Mouse (Mus musculus): ENCODE measurements around the gene She. TPM values are rescaled to one million over a fixed set of nuclear protein-coding genes. Genes with fewer than 3 reads are reported as not detected.

She gene
- polyA plus RNA-seq, 1 experiment from 2014 or later: 4.2 TPM

DNA sequence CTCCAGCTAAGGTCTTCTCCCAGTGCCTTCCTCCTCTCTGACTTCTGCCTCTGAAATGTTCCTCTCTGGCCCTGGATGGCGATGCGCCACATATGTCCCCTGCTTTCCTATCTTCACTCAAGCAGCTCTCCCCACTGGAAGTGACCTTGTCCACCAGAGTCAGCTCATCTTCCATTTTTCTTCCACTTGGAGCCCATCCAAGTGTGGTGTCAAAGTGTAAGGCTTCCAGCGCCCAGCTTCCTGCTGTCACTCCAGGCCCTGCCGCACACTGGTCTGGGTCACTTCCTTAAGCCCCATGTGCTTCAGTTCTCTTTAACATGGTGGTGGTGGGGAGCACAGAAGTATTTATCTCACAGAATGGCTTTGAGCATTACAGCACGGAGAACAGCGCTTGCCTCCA is 16.4 kb downstream of the She start:
- no peak overlapping the region for H3K4me3 ChIP-seq (ENCODE audit: low read depth, low read length)
- no peaks in the 10 kb centered on the region for H3K4me1 ChIP-seq (replicated peaks; ENCODE audit: control insufficient read depth, insufficient read depth, low read length)
- H3K9ac ChIP-seq (ENCODE audit: low read length): no peak overlapping the region
- DNase-seq (ENCODE audit: low spot score) (no peak), ATAC-seq (replicated peaks; ENCODE audit: low FRiP score, low TSS enrichment, low read depth) (no peak)
- H3K27me3 ChIP-seq (replicated peaks; ENCODE audit: control insufficient read depth, insufficient read depth, low read length): no peaks in the 10 kb centered on the region
- 70% methylated on average over 6 of the region's 6 CpGs for WGBS
- H3K36me3 ChIP-seq (ENCODE audit: control insufficient read depth, insufficient read depth, low read length): no peaks in the 10 kb centered on the region
- H3K9me3 ChIP-seq (ENCODE audit: control insufficient read depth, low read length): no peaks in the 10 kb centered on the region
- H3K27ac ChIP-seq (ENCODE audit: low read depth): 0 out of 2 replicates have a peak overlapping the region, but pooled peaks have one; percentile 18
- no peak overlapping the region for H3K4me2 ChIP-seq (ENCODE audit: low read length)

DNA sequence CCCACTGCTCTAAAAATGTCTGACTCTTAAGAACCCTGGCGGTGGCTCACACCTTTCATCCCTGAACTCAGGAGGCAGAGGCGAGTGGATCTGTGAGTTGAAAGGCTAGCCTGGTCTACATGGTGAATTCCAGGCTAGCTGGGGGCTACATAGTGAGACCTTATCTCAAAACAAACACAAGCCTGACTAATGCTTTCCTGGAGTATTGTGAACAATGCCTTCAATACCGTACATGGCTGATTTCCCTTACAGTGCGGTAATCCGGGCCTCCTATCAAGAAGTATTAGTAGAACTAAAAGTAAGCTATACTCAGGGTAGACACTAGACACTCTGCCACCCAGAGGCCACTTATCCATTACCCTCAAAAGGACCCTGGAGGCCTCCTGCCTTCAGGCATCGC is 16.9 kb downstream of the She start:
- Histone ChIP-seq H3K9me3 (ENCODE audit: control insufficient read depth, low read length) (no peaks in the 10 kb centered on the region), H3K27ac (ENCODE audit: low read depth) (0 out of 2 replicates have a peak overlapping the region, but pooled peaks have one; percentile 18), H3K9ac (ENCODE audit: low read length) (no peak overlapping the region), H3K36me3 (ENCODE audit: control insufficient read depth, insufficient read depth, low read length) (no peaks in the 10 kb centered on the region), H3K4me1 (replicated peaks; ENCODE audit: control insufficient read depth, insufficient read depth, low read length) (no peaks in the 10 kb centered on the region), H3K27me3 (replicated peaks; ENCODE audit: control insufficient read depth, insufficient read depth, low read length) (no peaks in the 10 kb centered on the region), H3K4me2 (ENCODE audit: low read length) (no peak overlapping the region), H3K4me3 (ENCODE audit: low read depth, low read length) (no peak overlapping the region)
- DNase-seq (ENCODE audit: low spot score) (no peak), ATAC-seq (replicated peaks; ENCODE audit: low FRiP score, low TSS enrichment, low read depth) (no peak)
- WGBS: 86% methylated on average over 6 of the region's 6 CpGs

DNA sequence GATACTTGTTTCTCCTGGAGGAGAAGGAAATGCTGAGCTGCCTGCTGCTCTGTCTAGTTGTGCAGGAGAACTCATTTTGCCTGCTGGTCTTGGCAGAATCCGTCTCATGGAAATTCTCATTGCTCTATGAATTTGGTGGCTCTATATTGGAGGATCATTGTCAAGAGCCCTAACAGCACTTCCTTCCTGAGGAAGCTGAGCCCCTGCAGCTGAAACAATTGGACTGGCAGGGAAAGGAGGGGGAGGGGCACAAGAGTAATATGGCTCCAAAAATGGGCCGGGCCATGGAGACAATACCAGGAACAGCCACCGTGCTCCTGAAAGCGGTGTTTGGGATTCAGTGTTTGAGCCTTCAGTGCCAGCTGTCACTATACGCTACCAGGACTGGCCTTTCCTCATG is 22.6 kb downstream of the She start:
- WGBS: 75% methylated on average over 5 of the region's 5 CpGs
- H3K4me2 ChIP-seq (ENCODE audit: low read length): no peak overlapping the region
- DNase-seq (ENCODE audit: low spot score): no peak
- no peak overlapping the region for H3K4me3 ChIP-seq (ENCODE audit: low read depth, low read length)
- no peak overlapping the region for H3K9ac ChIP-seq (ENCODE audit: low read length)
- no peaks in the 10 kb centered on the region for H3K36me3 ChIP-seq (ENCODE audit: control insufficient read depth, insufficient read depth, low read length)
- H3K4me1 ChIP-seq (replicated peaks; ENCODE audit: control insufficient read depth, insufficient read depth, low read length): no peaks in the 10 kb centered on the region
- no peaks in the 10 kb centered on the region for H3K27me3 ChIP-seq (replicated peaks; ENCODE audit: control insufficient read depth, insufficient read depth, low read length)
- no peak overlapping the region for H3K27ac ChIP-seq (ENCODE audit: low read depth)
- no peak for ATAC-seq (replicated peaks; ENCODE audit: low FRiP score, low TSS enrichment, low read depth)
- H3K9me3 ChIP-seq (ENCODE audit: control insufficient read depth, low read length): peaks cover 5% of the 10 kb centered on the region; the same call in 1 of the 2 replicates

DNA sequence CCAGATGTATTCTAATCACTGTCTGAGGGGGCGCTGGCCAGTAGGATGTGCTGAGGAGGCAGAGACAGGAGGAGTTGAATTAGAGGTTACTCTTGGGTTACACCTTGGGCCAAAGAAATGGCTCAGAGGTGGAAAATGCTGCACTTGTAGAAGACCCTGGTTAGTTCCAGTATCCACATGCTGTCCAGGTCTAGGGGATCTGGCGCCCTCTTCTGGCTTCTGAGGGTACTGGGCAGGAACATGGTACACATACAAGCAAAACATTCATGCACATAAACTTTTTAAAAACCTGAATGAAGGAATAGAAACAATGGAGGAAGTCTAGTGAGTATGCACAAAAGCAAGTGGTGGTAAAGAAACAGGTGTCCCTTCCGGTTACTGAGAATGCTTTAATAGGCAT is 26.2 kb downstream of the She start:
- Histone ChIP-seq H3K4me3 (ENCODE audit: low read depth, low read length) (no peak overlapping the region), H3K27me3 (replicated peaks; ENCODE audit: control insufficient read depth, insufficient read depth, low read length) (no peaks in the 10 kb centered on the region), H3K27ac (ENCODE audit: low read depth) (no peak overlapping the region), H3K36me3 (ENCODE audit: control insufficient read depth, insufficient read depth, low read length) (no peaks in the 10 kb centered on the region), H3K4me2 (ENCODE audit: low read length) (no peak overlapping the region), H3K9ac (ENCODE audit: low read length) (no peak overlapping the region), H3K9me3 (ENCODE audit: control insufficient read depth, low read length) (peaks cover 5% of the 10 kb centered on the region; the same call in 1 of the 2 replicates), H3K4me1 (replicated peaks; ENCODE audit: control insufficient read depth, insufficient read depth, low read length) (0 out of 2 replicates have a peak, but pooled peaks cover 5% of the 10 kb centered on the region)
- WGBS: 90% methylated on average over 3 of the region's 3 CpGs
- DNase-seq (ENCODE audit: low spot score) (no peak), ATAC-seq (replicated peaks; ENCODE audit: low FRiP score, low TSS enrichment, low read depth) (no peak)

DNA sequence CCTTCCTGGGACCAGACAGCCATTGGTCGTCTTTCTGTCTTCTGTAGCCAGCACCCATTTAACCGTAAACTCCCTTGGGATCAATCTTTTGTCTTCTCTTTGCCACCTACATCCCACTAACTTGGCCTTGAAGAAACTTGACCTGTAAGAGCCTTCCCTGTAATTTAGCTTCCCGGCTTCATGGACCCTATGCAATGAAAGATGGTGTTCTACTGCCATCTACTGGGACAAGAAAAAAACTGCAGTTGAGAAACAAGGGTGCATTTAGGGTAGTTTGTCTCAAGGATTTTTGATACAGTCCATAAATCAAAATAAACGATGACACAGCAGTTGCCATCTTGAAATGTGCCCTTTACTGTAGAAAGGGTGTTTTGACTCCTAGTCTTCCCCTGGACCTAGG is 27.0 kb downstream of the She start:
- DNase-seq (ENCODE audit: low spot score): peak; percentile 65
- H3K4me2 ChIP-seq (ENCODE audit: low read length): no peak overlapping the region
- 0 out of 2 replicates have a peak, but pooled peaks cover 5% of the 10 kb centered on the region for H3K4me1 ChIP-seq (replicated peaks; ENCODE audit: control insufficient read depth, insufficient read depth, low read length)
- H3K4me3 ChIP-seq (ENCODE audit: low read depth, low read length): no peak overlapping the region
- no peak overlapping the region for H3K9ac ChIP-seq (ENCODE audit: low read length)
- peaks cover 5% of the 10 kb centered on the region; the same call in 1 of the 2 replicates for H3K9me3 ChIP-seq (ENCODE audit: control insufficient read depth, low read length)
- 9% methylated on average over 4 of the region's 4 CpGs for WGBS
- no peaks in the 10 kb centered on the region for H3K36me3 ChIP-seq (ENCODE audit: control insufficient read depth, insufficient read depth, low read length)
- ATAC-seq (replicated peaks; ENCODE audit: low FRiP score, low TSS enrichment, low read depth): 0 out of 2 replicates have a peak, but pooled peaks have one; percentile 33
- H3K27ac ChIP-seq (ENCODE audit: low read depth): no peak overlapping the region
- no peaks in the 10 kb centered on the region for H3K27me3 ChIP-seq (replicated peaks; ENCODE audit: control insufficient read depth, insufficient read depth, low read length)

DNA sequence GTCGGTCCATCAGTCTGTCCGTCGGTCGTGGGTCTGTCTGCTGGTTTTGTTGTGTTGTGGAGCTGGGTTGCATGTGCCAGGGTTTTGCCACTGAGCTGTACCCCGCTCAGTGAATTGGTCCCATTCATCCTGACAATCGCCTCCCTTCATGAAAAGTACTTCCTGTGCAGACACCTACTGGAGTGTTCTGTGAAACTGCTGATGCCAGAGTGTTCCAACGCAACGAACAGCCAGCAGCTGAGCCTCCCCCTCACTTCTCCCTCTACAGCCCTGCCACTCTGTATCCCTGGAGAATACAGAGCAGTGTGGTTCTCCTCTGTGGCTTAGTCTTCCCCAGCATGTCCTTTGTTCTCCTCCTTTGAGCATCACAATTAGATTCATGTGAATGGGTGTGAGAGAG is 27.7 kb downstream of the She start:
- Histone ChIP-seq H3K9ac (ENCODE audit: low read length) (no peak overlapping the region), H3K27ac (ENCODE audit: low read depth) (no peak overlapping the region), H3K9me3 (ENCODE audit: control insufficient read depth, low read length) (peaks cover 5% of the 10 kb centered on the region; the same call in 1 of the 2 replicates), H3K27me3 (replicated peaks; ENCODE audit: control insufficient read depth, insufficient read depth, low read length) (no peaks in the 10 kb centered on the region), H3K36me3 (ENCODE audit: control insufficient read depth, insufficient read depth, low read length) (no peaks in the 10 kb centered on the region), H3K4me3 (ENCODE audit: low read depth, low read length) (no peak overlapping the region), H3K4me1 (replicated peaks; ENCODE audit: control insufficient read depth, insufficient read depth, low read length) (0 out of 2 replicates have a peak, but pooled peaks cover 5% of the 10 kb centered on the region), H3K4me2 (ENCODE audit: low read length) (no peak overlapping the region)
- 71% methylated on average over 8 of the region's 8 CpGs for WGBS
- ATAC-seq (replicated peaks; ENCODE audit: low FRiP score, low TSS enrichment, low read depth) (no peak), DNase-seq (ENCODE audit: low spot score) (no peak)

DNA sequence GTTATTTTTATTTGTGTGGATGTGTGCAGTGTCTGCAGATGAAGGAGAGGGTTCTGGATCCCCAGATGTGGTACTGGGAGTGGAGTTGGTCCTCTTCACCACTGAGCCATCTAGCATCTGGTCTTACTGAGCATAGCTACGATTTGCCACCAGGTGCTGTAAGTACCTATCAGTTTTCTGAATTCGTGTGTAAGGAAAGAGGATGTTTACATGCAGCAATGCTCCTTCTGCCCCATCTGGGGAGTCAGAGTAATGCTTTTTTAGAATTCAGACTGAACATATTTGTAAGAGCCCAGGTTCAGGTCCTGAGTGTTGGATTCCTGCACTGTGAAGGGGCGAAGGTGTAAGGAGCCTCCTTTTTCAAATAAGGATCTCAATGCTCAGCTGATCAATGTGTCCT is 28.8 kb downstream of the She start:
- ATAC-seq (replicated peaks; ENCODE audit: low FRiP score, low TSS enrichment, low read depth): no peak
- Histone ChIP-seq H3K27me3 (replicated peaks; ENCODE audit: control insufficient read depth, insufficient read depth, low read length) (no peaks in the 10 kb centered on the region), H3K4me2 (ENCODE audit: low read length) (no peak overlapping the region), H3K27ac (ENCODE audit: low read depth) (no peak overlapping the region), H3K9ac (ENCODE audit: low read length) (no peak overlapping the region), H3K4me3 (ENCODE audit: low read depth, low read length) (no peak overlapping the region), H3K36me3 (ENCODE audit: control insufficient read depth, insufficient read depth, low read length) (no peaks in the 10 kb centered on the region), H3K9me3 (ENCODE audit: control insufficient read depth, low read length) (peaks cover 5% of the 10 kb centered on the region; the same call in 1 of the 2 replicates), H3K4me1 (replicated peaks; ENCODE audit: control insufficient read depth, insufficient read depth, low read length) (0 out of 2 replicates have a peak, but pooled peaks cover 5% of the 10 kb centered on the region)
- 58% methylated on average over 3 of the region's 3 CpGs for WGBS
- DNase-seq (ENCODE audit: low spot score): no peak

DNA sequence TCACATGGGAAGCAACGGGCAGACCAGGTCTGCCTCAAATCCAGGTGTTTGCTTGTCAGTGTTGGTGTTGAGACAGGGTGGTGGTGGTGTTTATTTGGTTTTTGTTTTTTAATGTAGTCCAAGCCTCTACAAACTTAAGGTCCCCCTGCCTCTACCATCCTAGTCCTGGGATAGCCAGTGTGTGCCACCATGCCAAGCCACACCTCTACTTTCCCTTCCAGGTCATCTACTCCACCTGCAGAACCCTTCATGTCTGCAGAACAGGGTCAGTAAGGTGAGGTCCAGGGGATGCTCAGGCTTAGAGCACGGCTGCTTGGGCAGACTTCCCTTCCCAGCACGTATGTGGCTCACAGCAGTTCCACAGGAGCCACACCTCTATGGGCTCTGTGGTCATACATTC is 29.2 kb downstream of the She start:
- peaks cover 9% of the 10 kb centered on the region; the same call in 1 of the 2 replicates for H3K4me1 ChIP-seq (replicated peaks; ENCODE audit: control insufficient read depth, insufficient read depth, low read length)
- ATAC-seq (replicated peaks; ENCODE audit: low FRiP score, low TSS enrichment, low read depth): no peak
- H3K27ac ChIP-seq (ENCODE audit: low read depth): no peak overlapping the region
- H3K4me2 ChIP-seq (ENCODE audit: low read length): no peak overlapping the region
- no peaks in the 10 kb centered on the region for H3K27me3 ChIP-seq (replicated peaks; ENCODE audit: control insufficient read depth, insufficient read depth, low read length)
- H3K9ac ChIP-seq (ENCODE audit: low read length): no peak overlapping the region
- no peak overlapping the region for H3K4me3 ChIP-seq (ENCODE audit: low read depth, low read length)
- peaks cover 5% of the 10 kb centered on the region; the same call in 1 of the 2 replicates for H3K9me3 ChIP-seq (ENCODE audit: control insufficient read depth, low read length)
- 78% methylated on average over 3 of the region's 3 CpGs for WGBS
- no peak for DNase-seq (ENCODE audit: low spot score)
- no peaks in the 10 kb centered on the region for H3K36me3 ChIP-seq (ENCODE audit: control insufficient read depth, insufficient read depth, low read length)

DNA sequence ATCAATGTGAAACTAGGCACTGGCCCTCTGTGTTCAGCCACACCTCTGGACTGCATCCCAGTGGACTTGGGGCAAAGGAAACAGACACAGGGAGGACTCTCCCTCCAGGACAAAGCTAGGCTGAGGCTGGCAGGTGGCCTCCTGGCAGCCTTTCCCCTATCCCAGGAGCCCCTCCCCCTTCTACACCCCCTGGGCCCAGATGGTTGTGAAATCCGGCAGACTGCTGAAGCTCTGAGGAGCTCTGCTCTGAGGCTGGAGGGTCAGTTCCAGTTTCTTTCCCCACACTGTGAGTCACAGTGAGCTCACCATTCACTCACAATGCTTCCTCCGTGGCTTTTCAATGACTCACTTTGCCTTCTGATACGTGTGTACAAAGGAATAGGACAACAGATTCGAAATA is 29.9 kb downstream of the She start:
- Histone ChIP-seq H3K9ac (ENCODE audit: low read length) (no peak overlapping the region), H3K4me3 (ENCODE audit: low read depth, low read length) (no peak overlapping the region), H3K9me3 (ENCODE audit: control insufficient read depth, low read length) (peaks cover 5% of the 10 kb centered on the region; the same call in 1 of the 2 replicates), H3K4me1 (replicated peaks; ENCODE audit: control insufficient read depth, insufficient read depth, low read length) (peaks cover 14% of the 10 kb centered on the region; the same call in 1 of the 2 replicates), H3K4me2 (ENCODE audit: low read length) (no peak overlapping the region), H3K36me3 (ENCODE audit: control insufficient read depth, insufficient read depth, low read length) (no peaks in the 10 kb centered on the region), H3K27me3 (replicated peaks; ENCODE audit: control insufficient read depth, insufficient read depth, low read length) (no peaks in the 10 kb centered on the region), H3K27ac (ENCODE audit: low read depth) (no peak overlapping the region)
- 24% methylated on average over 4 of the region's 4 CpGs for whole genome bisulfite sequencing
- DNase-seq (ENCODE audit: low spot score) (no peak), ATAC-seq (replicated peaks; ENCODE audit: low FRiP score, low TSS enrichment, low read depth) (no peak)

Data from intestine, embryonic 14.5 days (tissue).